Mouse (Mus musculus): ENCODE data around the gene Pawr.
A peak's percentile ranks its signal among the peaks of the same experiment; 100 is the strongest.

Gene Pawr

DNA sequence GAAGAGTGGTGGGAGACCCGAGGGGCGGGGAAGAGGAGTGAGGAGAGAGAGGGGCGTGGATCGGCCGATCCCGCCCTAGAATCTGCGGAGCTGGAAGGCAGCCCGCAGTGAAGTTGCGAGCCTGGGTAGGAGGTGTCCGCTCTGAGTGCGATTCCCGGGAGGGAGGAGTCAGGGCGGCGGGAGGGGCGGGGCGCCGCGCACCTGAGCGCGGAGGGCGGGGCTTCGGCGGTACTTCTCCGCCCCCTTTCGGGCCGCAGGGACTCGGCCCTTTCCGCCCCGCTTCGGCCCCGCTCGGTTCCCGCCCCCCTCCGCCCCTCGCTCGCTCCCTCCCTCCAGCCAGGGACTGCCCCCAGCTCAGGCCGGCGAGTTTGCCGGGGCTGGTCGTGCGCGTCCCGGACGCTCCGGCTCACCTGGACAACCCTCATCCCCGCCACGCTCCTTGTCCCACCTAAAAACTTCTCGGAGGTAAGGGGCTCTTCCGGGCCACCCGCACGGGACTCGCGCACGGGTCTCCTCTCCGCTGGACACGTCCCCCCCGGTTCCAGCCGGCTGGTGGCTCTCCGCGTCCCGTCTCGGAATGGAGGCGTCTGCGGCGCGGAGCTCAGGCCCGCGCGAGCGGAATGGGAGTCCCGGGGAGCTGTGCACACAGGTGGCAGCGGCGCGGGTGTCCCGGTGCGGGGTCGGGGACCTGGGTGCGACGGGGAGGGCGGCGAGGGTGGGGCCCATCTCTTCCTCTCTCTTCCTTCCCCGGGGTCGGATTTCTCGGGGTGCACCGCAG is at the start of gene Pawr:
TSS of gene Pawr (plus strand) at position 338 of the 778 bp plus-strand sequence.
- DNase-seq (ENCODE audit: low read depth): peak; percentile 74

- DNase-seq (ENCODE audit: low read depth): peak; percentile 7
These were observed 49.6 kb upstream of the Pawr start for GRCm38 (mm10) chr10:108282351-108282750.

DNA sequence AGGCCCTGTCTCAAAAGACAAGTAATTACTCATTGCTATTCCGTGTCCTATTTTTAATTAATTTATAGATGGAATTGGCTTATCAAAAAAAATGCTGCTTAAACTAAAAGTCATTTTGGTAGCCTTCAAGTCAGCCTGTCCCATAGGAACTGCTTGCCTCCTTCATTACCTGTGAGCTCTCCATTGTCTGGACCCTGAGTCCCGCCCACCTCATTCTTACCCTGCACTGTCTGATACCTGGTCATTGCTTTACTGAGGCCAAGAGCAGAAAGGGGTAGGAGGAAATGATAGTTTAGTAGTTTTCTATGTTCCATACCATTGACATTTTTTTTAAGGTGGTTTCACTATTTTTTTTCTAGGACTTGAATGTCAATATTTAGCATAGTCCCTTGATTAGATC is 48.5 kb upstream of the Pawr start:
- DNase-seq (ENCODE audit: low read depth): no peak

- no peak for DNase-seq (ENCODE audit: low read depth)
These were observed 48.1 kb upstream of the Pawr start for GRCm38 (mm10) chr10:108283837-108284236.

DNA sequence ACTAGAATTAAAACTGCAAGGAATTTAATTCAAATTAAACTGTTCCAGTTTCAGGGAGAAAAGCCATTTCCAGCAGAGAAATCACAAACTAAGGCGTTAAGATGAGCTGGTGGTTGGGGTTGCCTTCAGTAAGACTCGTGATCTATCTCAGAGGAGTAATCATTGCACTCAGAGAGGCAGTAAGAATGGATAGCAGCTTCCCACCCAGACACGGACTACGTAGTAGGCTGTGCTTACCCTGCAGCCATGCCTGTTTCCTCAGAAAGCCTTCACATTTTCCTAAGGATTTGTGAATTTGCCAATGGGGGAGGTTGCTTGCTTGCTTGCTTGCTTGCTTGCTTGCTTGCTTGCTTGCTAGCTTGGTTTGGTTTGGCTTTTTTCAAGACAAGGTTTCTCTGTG is 47.5 kb upstream of the Pawr start:
- DNase-seq (ENCODE audit: low read depth): no peak

DNA sequence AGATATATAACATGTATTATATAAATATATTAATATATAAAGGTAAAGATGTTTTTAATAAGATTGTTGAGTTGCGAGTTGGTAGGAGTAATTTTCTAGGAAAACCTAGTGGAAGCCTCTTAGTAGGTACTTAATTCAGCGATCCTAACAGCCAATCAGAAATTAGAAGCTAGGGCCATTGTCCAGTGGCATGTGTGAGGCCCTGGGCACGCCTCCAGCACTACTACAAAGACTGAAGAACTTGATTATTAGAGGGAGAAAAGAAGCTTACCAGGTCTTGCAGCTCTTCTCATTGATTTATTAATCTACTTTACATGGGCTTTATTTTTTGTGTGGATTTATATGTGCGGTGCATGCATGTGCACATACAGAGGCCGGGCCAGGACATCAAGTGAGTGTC is 46.9 kb upstream of the Pawr start:
- no peak for DNase-seq (ENCODE audit: low read depth)

GRCm38 (mm10) chr10:108286658-108287437 is 45.1 kb upstream of the Pawr start:
- DNase-seq (ENCODE audit: low read depth): no peak

- DNase-seq (ENCODE audit: low read depth): no peak
These were observed 44.5 kb upstream of the Pawr start for GRCm38 (mm10) chr10:108287438-108287801.

DNA sequence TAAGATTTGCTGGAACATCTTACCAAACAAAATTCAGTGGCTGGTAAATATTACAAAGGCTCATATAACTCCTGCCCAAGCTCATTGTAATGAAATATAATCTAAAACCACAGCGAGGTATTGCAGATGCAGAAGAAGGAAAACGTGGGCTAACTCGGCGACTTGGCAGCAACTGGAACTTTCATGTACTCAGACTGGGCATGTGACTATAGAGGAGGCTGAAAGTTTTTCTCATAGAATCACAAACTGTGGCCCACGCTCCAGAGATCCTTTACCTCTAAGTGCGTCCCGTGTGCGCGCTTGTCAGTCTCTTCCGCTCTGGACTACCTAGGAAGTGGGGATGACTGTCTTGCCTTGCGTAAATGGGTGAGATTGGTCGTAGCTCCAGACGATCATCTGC is 41.9 kb upstream of the Pawr start:
- no peak for DNase-seq (ENCODE audit: low read depth)

- DNase-seq (ENCODE audit: low read depth): no peak
These were observed 40.0 kb upstream of the Pawr start for GRCm38 (mm10) chr10:108291688-108292471.

DNA sequence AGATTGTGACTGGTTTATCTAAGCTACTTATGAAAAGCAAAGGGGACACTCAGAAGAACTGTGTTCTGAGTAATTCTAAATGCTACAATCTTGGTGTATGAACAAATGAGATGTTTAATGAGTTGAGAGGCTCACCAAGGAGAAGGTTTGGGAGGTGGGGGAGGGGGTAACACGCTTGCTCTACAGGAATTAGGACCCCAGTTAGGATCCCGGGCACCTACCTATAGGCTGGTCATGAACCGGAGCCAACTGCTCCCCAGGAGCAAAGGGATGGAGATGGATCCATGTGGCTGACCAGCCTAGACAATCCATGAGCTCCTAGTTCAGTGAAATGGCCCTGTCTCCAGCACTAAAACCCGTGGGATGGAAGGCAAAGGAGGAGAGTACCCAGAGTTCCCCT is 39.3 kb upstream of the Pawr start:
- DNase-seq (ENCODE audit: low read depth): no peak

GRCm38 (mm10) chr10:108293620-108294195 is 38.2 kb upstream of the Pawr start:
- DNase-seq (ENCODE audit: low read depth): no peak

DNA sequence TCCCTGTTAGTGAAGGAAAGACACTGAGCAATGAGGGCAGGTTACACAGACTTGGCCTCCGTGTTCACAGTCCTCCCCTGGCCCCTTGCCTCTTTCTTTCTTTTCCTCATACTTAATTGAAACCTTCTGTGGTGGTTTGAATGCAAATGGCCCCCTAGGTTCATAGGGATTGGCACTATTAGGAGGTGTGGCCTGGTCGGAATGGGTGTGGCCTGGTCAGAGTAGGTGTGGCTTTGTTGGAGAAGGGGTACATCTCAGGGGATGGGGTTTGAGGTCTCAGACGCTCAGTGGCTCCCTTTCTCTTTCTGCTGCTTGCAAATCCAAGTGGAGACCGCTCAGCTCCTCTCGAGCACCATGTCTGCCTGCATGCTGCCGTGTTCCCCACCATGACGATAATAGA is 37.2 kb upstream of the Pawr start:
- DNase-seq (ENCODE audit: low read depth): no peak

DNA sequence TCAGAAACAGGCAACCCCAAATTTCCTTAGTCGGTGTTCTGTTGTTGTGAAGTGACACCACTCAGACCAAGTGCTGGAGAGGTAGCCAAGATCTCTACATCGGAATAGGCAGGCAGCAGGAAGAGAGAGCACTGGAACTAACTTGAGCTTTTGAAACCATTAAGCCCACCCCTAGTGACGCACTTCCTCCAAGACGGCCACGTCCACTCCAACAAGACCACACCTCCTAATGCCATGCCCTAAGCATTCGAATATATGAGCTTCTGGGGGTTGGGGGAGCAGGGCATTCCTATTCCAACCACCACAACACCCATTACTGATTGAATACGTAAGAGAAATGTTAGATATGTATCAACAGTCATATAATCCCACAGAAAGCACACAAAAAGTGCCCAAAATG is 35.5 kb upstream of the Pawr start:
- DNase-seq (ENCODE audit: low read depth): no peak

- no peak for DNase-seq (ENCODE audit: low read depth)
These were observed 33.7 kb upstream of the Pawr start for GRCm38 (mm10) chr10:108298261-108298660.

GRCm38 (mm10) chr10:108298841-108299545 is 32.9 kb upstream of the Pawr start:
- no peak for DNase-seq (ENCODE audit: low read depth)

DNA sequence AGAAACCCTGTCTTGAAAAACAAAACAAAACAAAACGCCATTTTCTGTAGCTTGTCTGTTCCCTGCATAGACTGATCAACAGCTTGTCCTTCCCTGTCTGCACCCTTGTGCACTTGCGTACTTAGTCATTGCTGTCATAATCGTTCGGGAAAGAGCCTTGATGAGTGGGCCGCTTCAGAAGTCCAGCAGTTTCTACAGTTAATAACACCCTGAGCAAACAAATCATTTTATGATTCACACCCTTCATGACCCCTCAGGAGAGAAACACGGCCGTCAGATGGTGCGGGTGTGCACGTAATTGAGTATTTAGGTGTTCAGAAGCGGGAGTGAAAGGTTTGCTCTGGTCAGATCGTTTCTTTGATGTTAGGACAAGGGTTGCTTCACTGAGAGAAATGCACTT is 32.1 kb upstream of the Pawr start:
- no peak for DNase-seq (ENCODE audit: low read depth)

DNA sequence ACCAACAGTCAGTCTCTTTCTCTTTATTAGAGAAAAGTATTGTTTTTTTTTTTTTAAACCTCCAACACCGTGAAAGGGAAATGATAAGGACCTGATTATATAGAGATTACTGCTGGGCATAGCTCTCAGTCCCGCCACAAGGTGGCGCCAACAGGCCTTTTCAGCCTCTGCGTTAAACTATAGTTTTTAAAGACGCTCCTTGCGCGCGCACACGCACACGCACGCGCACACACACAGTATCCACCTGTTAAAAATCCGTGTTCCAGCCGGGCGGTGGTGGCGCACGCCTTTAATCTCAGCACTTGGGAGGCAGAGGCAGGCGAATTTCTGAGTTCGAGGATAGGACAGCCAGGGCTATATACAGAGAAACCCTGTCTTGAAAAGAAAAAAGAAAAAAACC is 31.1 kb upstream of the Pawr start:
- DNase-seq (ENCODE audit: low read depth): peak; percentile 77

DNA sequence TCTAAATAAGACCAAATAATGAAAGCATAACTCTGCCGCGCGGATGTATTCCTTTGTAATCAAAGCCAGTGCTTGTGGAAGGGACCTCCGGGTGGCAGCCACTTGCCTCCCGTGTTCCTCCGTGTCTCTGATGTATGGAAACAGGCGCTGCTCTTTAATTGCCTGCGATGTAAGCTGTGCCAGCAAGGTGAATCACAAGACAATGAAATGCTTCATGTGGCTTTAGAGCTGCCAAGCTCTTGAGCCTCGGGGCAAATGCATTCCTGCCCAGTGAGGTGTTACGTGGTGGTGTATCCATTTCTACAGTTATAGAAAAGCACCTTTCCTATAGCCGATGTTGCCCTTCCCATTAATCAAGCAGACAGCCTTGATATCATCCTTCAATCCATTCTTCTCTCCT is 24.1 kb upstream of the Pawr start:
- DNase-seq (ENCODE audit: low read depth): no peak

GRCm38 (mm10) chr10:108310195-108310594 is 21.7 kb upstream of the Pawr start:
- no peak for DNase-seq (ENCODE audit: low read depth)

DNA sequence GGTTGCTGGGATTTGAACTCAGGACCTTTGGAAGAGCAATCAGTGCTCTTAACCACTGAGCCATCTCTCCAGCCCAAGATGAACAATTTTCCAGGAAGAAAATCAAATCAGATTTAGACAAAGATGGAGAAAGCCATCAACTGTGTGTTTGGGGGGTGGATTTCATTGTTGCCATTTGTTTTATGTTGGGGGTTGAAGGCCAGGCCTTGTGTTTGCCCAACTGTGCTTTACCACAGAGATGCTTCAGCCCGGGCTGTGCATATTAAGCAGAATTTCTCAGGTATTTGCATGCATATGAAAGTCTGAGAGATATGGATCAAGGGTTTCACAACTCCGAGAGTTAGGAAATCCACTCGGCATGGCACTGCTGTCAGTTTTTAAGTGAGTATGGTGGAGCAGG is 20.5 kb upstream of the Pawr start:
- no peak for DNase-seq (ENCODE audit: low read depth)

DNA sequence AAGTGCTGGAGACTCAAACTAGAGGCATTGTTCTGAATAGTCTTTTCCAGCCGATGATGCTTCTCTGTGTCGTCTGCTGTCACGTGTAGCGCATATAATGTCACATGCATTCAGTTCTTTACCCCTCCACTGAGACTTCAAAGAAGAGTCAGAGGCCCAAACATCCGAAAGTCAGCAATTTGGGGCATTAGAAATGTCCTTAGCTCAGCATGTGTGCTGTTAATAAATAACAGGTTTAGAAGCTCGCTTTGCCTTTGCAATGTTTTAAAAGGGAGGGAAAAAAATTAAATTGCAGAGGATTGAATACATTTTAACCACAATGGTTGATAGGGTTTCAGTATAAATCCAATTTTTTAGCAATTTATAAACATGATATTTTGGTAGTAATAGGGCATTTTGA is 18.1 kb upstream of the Pawr start:
- no peak for DNase-seq (ENCODE audit: low read depth)
